Mouse (Mus musculus) skeletal muscle tissue, adult 2 months (tissue): ENCODE results near the gene Csn1s2b.
"Not testable (repeated sequence)": the region's sequence is repeated elsewhere in the genome, so short reads cannot be mapped to it uniquely, and the experiment has no call there.

Experiments used
- DNase-seq: peaks from one replicate; pipeline ENCODE4 v3.0.0-alpha.2; 2012; ENCODE audit warnings: low read depth, low spot score

The Csn1s2b gene

GRCm38 (mm10) chr5:87807782-87808181, at the start of gene Csn1s2b:
Gene Csn1s2b (plus strand): TSS chr5:87808082.
- no peak for DNase-seq

DNA sequence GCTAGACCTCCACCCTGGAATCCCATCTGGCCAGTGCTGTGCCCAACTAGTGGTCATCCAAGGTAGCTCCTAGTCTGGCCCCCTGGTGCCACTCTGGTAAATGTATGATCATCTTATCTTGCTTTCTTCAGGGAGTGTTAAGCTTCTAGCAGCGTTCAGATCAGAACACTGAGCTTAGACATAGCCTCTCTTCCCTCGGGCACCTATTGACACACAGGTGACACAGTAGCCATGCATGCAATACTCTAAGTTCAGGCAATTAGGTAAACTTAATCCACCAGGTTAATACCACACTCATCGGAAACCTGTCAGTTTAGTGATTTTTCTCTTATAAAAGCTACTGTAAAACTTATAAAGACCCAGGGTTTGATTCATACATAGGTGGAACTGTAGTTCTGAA, 43.3 kb upstream of the Csn1s2b start:
- no peak for DNase-seq

GRCm38 (mm10) chr5:87772151-87772550, 35.7 kb upstream of the Csn1s2b start:
- DNase-seq, result not testable (repeated sequence)

GRCm38 (mm10) chr5:87774267-87774666, 33.6 kb upstream of the Csn1s2b start, which contains the start of gene Csn1s2a:
Gene Csn1s2a (plus strand): TSS chr5:87774567.
- DNase-seq, result no peak

- no peak for DNase-seq
Measured at GRCm38 (mm10) chr5:87782731-87783130, 25.2 kb upstream of the Csn1s2b start.

- no peak for DNase-seq
Measured at GRCm38 (mm10) chr5:87809253-87809652, 1.4 kb downstream of the Csn1s2b start.

GRCm38 (mm10) chr5:87825386-87825785, 17.5 kb downstream of the Csn1s2b start, which contains the start of gene Prr27:
Gene Prr27 (plus strand): TSS chr5:87825686.
- DNase-seq, result no peak

DNA sequence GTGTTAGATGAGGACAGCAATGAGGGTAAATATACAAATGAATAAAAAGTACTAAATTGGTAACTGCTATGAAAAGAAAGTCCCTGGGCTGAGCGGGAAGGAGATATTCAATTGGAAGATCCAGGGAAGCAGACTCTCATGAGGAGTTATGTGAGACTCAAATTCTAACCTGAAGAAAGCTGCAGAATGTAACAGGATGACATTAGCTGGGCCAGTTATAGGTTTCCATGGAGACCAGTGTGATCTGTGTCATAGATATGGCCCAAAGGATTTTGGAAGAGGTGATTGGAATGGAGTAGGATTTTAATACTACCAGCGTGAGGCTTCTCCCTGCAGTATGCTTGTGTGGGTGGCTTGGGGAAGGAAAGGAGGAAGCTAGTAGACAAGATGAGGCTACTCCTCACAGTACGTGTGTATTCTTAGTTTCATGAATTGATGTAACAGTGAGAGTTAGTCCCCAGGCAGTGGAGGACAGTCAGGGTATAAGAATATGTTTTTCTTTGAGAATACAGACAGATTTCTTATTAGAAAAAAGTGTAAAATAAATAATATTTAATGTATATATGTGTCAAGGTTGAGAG, 47.3 kb downstream of the Csn1s2b start:
- DNase-seq, result no peak

DNA sequence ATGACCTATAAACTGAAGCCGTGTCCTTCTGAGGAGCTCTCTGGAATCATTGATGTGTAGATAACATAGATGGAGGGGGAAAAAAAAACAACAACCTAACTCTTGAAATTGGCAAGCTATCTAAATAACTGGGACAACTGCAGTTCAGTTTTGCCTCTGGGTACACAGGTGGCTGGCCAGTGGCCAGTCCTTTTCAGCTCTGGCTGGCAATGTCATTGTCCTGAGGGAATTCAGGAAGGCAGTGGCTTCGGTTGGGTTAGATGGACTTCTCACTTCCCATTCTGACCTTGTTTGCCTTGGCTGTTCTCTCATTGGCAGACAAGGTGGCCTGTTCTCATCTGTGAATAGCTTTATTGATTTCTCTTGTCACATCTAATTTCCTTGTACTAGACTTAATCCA, 62.2 kb downstream of the Csn1s2b start:
- no peak for DNase-seq

DNA sequence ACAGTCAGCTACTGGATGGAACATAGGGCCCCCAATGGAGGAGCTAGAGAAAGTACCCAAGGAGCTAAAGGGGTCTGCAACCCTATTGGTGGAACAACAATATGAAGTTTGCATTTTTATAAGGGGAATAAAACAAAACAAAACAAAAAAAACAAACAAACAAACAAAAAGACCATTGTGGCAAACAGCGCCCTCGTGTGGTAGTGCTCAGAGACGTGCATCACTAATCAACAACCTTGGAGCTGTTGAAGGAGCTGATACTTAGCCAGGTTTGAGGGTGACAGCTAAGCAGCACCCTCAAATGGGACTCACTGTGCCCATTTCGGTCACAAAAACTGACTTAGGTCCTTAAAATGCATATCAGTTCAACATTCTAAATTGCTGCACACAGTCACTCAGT, 63.5 kb downstream of the Csn1s2b start:
- no peak for DNase-seq
